Mouse (Mus musculus) spleen, adult 2 months (tissue): ENCODE results near the gene 2610008E11Rik. TPM values are rescaled to one million over a fixed set of nuclear protein-coding genes. Genes with fewer than 3 reads are reported as not detected.
A peak's percentile ranks its signal among the peaks of the same experiment; 100 is the strongest.
"Not testable (repeated sequence)": the region's sequence is repeated elsewhere in the genome, so short reads cannot be mapped to it uniquely, and the experiment has no call there.

ENCODE experiments used
- DNase-seq, 2 experiments: peaks; one replicate each; pipeline versions ENCODE4 v3.0.0 to v3.0.0-alpha.2; 2012 to 2021; ENCODE audit warnings: low spot score in 2 of 2, low read depth in 1 of 2
- H3K27ac ChIP-seq: fragments of 200-500 bp; 2 replicates; pipeline ENCODE4 v1.5.1; 2012; ENCODE audit warnings: low read length, inconsistent platforms; ENCODE audit not compliant: insufficient read depth
- H3K27me3 ChIP-seq: fragments of 200-500 bp; 2 replicates; pipeline ENCODE4 v1.6.1; 2012; ENCODE audit warnings: mild to moderate bottlenecking, moderate library complexity, low read length, inconsistent platforms; ENCODE audit not compliant: control insufficient read depth, insufficient read depth
- H3K36me3 ChIP-seq: fragments of 200-500 bp; 2 replicates; pipeline ENCODE4 v1.6.1; 2012; ENCODE audit warnings: mild to moderate bottlenecking, low read length, inconsistent platforms; ENCODE audit not compliant: control insufficient read depth, insufficient read depth
- H3K4me1 ChIP-seq: fragments of 200-500 bp; 2 replicates; pipeline ENCODE4 v1.6.1; 2011; ENCODE audit warnings: inconsistent platforms; ENCODE audit not compliant: control insufficient read depth, insufficient read depth, insufficient read length
- H3K4me3 ChIP-seq: fragments of 200-500 bp; 2 replicates; pipeline ENCODE4 v1.5.1; 2011; ENCODE audit warnings: mild to moderate bottlenecking, inconsistent platforms; ENCODE audit not compliant: insufficient read depth, insufficient read length; ENCODE audit errors: extremely low read depth
- CTCF ChIP-seq: fragments of 200-500 bp; IDR thresholded peaks from 2 replicates; pipeline ENCODE4 v1.5.1; 2011; ENCODE audit warnings: mild to moderate bottlenecking, inconsistent platforms; ENCODE audit not compliant: insufficient read depth, insufficient read length, insufficient replicate concordance; ENCODE audit errors: extremely low read depth
- POLR2A ChIP-seq: fragments of 200-500 bp; IDR thresholded peaks from 2 replicates; pipeline ENCODE4 v1.6.1; 2011; ENCODE audit warnings: low read depth, low read length, inconsistent platforms
- WGBS: fragments of 180-500 bp; shearing (Covaris S2); methylation state at CpG from one replicate; pipeline ENCODE4 v1.1.7; 2018; 5-methylcytosine and 5-hydroxymethylcytosine counted together
- polyA plus RNA-seq: library from polyadenylated mRNA; depleted of rRNA; stranded (reverse); fragments of >200 nt; gene quantifications from 2 replicates; pipeline ENCODE4 v1.2.3, GENCODE M21; 2012

Gene 2610008E11Rik
- polyA plus RNA-seq, 1 experiment: 0.84 TPM

GRCm38 (mm10) chr10:79106325-79107282 lies 9.2 kb upstream of the 2610008E11Rik start:
- Histone ChIP-seq H3K4me1 (no peaks in the 10 kb centered on the region), H3K36me3 (no peaks in the 10 kb centered on the region), H3K27ac (peak overlapping the region; percentile 15; the same call in 1 of the 2 replicates), H3K4me3 (no peak overlapping the region; the same call in 1 of the 2 replicates), H3K27me3 (no peaks in the 10 kb centered on the region)
- no peak for DNase-seq
- TF ChIP-seq POLR2A (no peak), CTCF (no peak)
- WGBS: 74% methylated on average over 8 of the region's 8 CpGs

GRCm38 (mm10) chr10:79096706-79097105 lies 694 bp downstream of the 2610008E11Rik start:
- Histone ChIP-seq H3K36me3 (peaks cover 3% of the 10 kb centered on the region; the same call in 1 of the 2 replicates), H3K4me1 (no peaks in the 10 kb centered on the region), H3K27me3 (no peaks in the 10 kb centered on the region), H3K27ac (no peak overlapping the region), H3K4me3 (peak overlapping the region; percentile 97)
- TF ChIP-seq CTCF (no peak), POLR2A (no peak)
- 4% methylated on average over 2 of the region's 2 CpGs for WGBS
- no peak for DNase-seq

- no peaks in the 10 kb centered on the region for H3K4me1 ChIP-seq
- H3K27me3 ChIP-seq: no peaks in the 10 kb centered on the region
- peaks cover 19% of the 10 kb centered on the region for H3K36me3 ChIP-seq
- TF ChIP-seq CTCF (no peak), POLR2A (no peak)
- H3K27ac ChIP-seq: no peak overlapping the region
- no peak for DNase-seq
- H3K4me3 ChIP-seq: no peak overlapping the region
These were observed 5.7 kb downstream of the 2610008E11Rik start for GRCm38 (mm10) chr10:79091731-79092130.

- H3K36me3 ChIP-seq: peaks cover 19% of the 10 kb centered on the region
- no peak overlapping the region for H3K27ac ChIP-seq
- WGBS: 92% methylated on average over 4 of the region's 4 CpGs
- TF ChIP-seq POLR2A: no peak
- no peak for TF ChIP-seq CTCF
- H3K4me1 ChIP-seq: no peaks in the 10 kb centered on the region
- no peak for DNase-seq
- H3K4me3 ChIP-seq: no peak overlapping the region
- H3K27me3 ChIP-seq: no peaks in the 10 kb centered on the region
These were observed 8.4 kb downstream of the 2610008E11Rik start for GRCm38 (mm10) chr10:79089000-79089399.

- no peaks in the 10 kb centered on the region for H3K4me1 ChIP-seq
- no peak overlapping the region for H3K4me3 ChIP-seq
- 92% methylated on average over 2 of the region's 2 CpGs for WGBS
- TF ChIP-seq POLR2A (no peak), CTCF (no peak)
- H3K27ac ChIP-seq: no peak overlapping the region
- H3K36me3 ChIP-seq: peaks cover 14% of the 10 kb centered on the region
- DNase-seq: no peak
- no peaks in the 10 kb centered on the region for H3K27me3 ChIP-seq
These were observed 10.8 kb downstream of the 2610008E11Rik start for GRCm38 (mm10) chr10:79086577-79086976.

- WGBS: 80% methylated on average over 3 of the region's 3 CpGs
These were observed 40.0 kb downstream of the 2610008E11Rik start for GRCm38 (mm10) chr10:79057370-79057769.

GRCm38 (mm10) chr10:79042457-79042856 lies 54.9 kb downstream of the 2610008E11Rik start:
- not testable (repeated sequence) for H3K27me3 ChIP-seq, H3K4me3 ChIP-seq, H3K36me3 ChIP-seq, DNase-seq, H3K27ac ChIP-seq, H3K4me1 ChIP-seq
- 84% methylated on average over 2 of the region's 2 CpGs for WGBS

More at GRCm38 (mm10) chr10:79057370-79057769, 40.0 kb downstream of the 2610008E11Rik start:
- H3K27me3 ChIP-seq, H3K36me3 ChIP-seq, DNase-seq, H3K4me3 ChIP-seq, H3K4me1 ChIP-seq, H3K27ac ChIP-seq: not testable (repeated sequence)
